Mouse (Mus musculus) ES-E14 (cell line): ENCODE measurements at regions not wholly inside any gene's neighbourhood (a gene's known extent, or its start where the extent isn't known, plus 50 kb on each side); places are given as distances from the start of the nearest gene placed in this dataset.

Experiments
- ZC3H11A ChIP-seq: IDR thresholded peaks from 2 replicates; pipeline ENCODE4 v1.6.1; 2012; ENCODE audit warnings: low read depth, mild to moderate bottlenecking, inconsistent platforms, low read length, borderline replicate concordance
- ZNF384 ChIP-seq: IDR thresholded peaks from 2 replicates; pipeline ENCODE4 v1.6.1; 2012; ENCODE audit warnings: low read depth, low read length, inconsistent platforms

DNA sequence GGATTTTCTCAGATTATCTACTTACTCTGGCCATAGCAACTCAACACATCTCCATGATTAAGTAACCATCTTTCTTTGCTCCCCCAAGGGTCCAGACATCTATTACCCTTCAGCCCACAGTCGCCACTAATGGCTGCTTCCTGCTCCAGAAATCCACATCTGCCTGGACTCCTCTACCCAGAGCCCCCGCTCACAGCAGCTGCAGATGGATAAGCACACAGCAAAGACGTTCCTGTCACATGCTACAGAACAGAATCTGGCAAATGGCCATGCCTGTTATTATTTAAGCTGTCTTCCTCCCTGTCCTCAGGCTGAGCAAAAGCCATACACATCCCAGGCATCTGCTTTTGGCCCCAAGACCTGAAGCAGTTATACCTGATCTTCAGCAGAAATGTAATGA is 173.8 kb upstream of the Kdm8 start:
- no peak for TF ChIP-seq ZNF384
- TF ChIP-seq ZC3H11A = no peak
